Mouse (Mus musculus): ENCODE data around the gene Rpl3.

DNA sequence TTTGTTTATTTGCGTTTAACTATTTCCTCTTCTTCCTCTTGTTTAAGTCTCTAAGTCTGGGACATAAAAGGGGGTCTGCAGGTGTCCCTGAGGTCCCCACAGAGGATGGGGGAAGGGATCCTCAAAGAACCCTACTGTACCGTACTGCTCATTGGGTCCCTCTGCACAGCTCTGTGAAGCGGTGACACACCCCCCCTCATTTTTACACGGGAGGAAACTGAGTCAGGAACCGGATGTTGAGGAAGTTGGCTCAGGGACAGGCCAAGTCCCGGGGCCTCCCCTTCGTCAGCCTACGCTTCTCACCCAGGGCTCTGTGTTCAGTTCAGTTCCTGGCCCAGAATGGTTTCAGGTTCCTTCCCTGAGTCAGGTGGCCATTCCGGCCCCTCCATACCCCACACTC lies 39.9 kb downstream of the Rpl3 start:
- TF ChIP-seq POLR2A (IDR thresholded peaks at IDR 0.05; ENCODE audit: borderline replicate concordance, extremely low read depth, insufficient read depth, insufficient read length, poor library complexity, severe bottlenecking) (no peak), CTCF (IDR thresholded peaks at IDR 0.05; ENCODE audit: borderline replicate concordance, extremely low read depth, insufficient read depth, insufficient read length) (no peak)

All from brain, embryonic 14.5 days (tissue).